8 mouse cellular contexts compared by ENCODE assay signal in genomic region chr7:99482637-99483036, GRCm38 (mm10). TPM values are rescaled to one million over a fixed set of nuclear protein-coding genes. Genes with fewer than 3 reads are reported as not detected.
A peak's percentile ranks its signal among the peaks of the same experiment; 100 is the strongest.
DNase-seq lines count a peak whose midpoint lies in the region; ATAC-seq and TF ChIP-seq lines count a peak whose summit lies in the region.

No protein-coding gene starts in this region.

- peak overlapping the region; percentile 72 for H3K9ac ChIP-seq in kidney, postnatal 0 days (ENCODE audit: low read depth, low read length)

- peak overlapping the region; percentile 72 for H3K4me3 ChIP-seq in kidney, postnatal 0 days (replicated peaks; ENCODE audit: low read depth, low read length)
- peak overlapping the region; percentile 95 for H3K4me3 ChIP-seq in embryonic facial prominence, embryonic 10.5 days

- WGBS in kidney, postnatal 0 days = under 1% methylated on average over 6 of the region's 6 CpGs
- WGBS in embryonic facial prominence, embryonic 10.5 days = 8% methylated on average over 6 of the region's 6 CpGs

- peaks cover 11% of the 10 kb centered on the region for H3K4me1 ChIP-seq in kidney, postnatal 0 days (replicated peaks; ENCODE audit: insufficient read depth, low read length)
- peaks cover 40% of the 10 kb centered on the region for H3K4me1 ChIP-seq in embryonic facial prominence, embryonic 10.5 days

- H3K4me2 ChIP-seq in kidney, postnatal 0 days (ENCODE audit: low read length) = peak overlapping the region; percentile 83

- no peaks in the 10 kb centered on the region for H3K27me3 ChIP-seq in kidney, postnatal 0 days (ENCODE audit: insufficient read depth, low read length)
- H3K27me3 ChIP-seq in embryonic facial prominence, embryonic 10.5 days (replicated peaks; ENCODE audit: low read depth, poor library complexity, severe bottlenecking) = peaks cover 10% of the 10 kb centered on the region

- H3K36me3 ChIP-seq in kidney, postnatal 0 days (ENCODE audit: insufficient read depth, low read length) = peaks cover 38% of the 10 kb centered on the region
- peaks cover 51% of the 10 kb centered on the region for H3K36me3 ChIP-seq in embryonic facial prominence, embryonic 10.5 days (replicated peaks)

- no peak for TF ChIP-seq CTCF in kidney, postnatal 0 days (IDR thresholded peaks at IDR 0.05; ENCODE audit: low read depth)

- no peak for ATAC-seq in kidney, postnatal 0 days (replicated peaks; ENCODE audit: low FRiP score, low read depth)
- no peak for ATAC-seq in monocyte, adult 5-6 weeks (replicated peaks; ENCODE audit: insufficient number of reproducible peaks, low FRiP score, low TSS enrichment, poor library complexity, severe bottlenecking)

- H3K27ac ChIP-seq in kidney, postnatal 0 days = peak overlapping the region; percentile 86
- H3K27ac ChIP-seq in embryonic facial prominence, embryonic 10.5 days (replicated peaks) = peak overlapping the region; percentile 98

- no peaks in the 10 kb centered on the region for H3K9me3 ChIP-seq in kidney, postnatal 0 days (replicated peaks; ENCODE audit: low read length)
- no peaks in the 10 kb centered on the region for H3K9me3 ChIP-seq in embryonic facial prominence, embryonic 10.5 days

- no peak for DNase-seq in kidney, postnatal 0 days (ENCODE audit: low spot score)
- no peak for DNase-seq in kidney, adult 18-20 months
- no peak for DNase-seq in embryonic facial prominence, embryonic 10.5 days (ENCODE audit: low spot score)
- DNase-seq in induced T-regulatory cell, adult 2 months (ENCODE audit: low read depth) = peak; percentile 52
- DNase-seq in natural killer cell, adult 2 months (ENCODE audit: low spot score in 2 of 2) = peak; percentile 7 to 10
- DNase-seq in layer of hippocampus, adult 11-12 months (ENCODE audit: low spot score) = no peak
- DNase-seq in right cerebral cortex, adult 2 months (ENCODE audit: low spot score in 2 of 2) = no peak

RNA-seq across cellular contexts. Expression of gene Rps3, which starts 0.9 kb away (rescaled TPM):
- polyA plus RNA-seq in kidney, postnatal 0 days (2015; fragmentation: Nextera tagmentation; extraction: Ambion mirVana) = 873 and 942 TPM in 2 replicates
- 769 and 805 TPM in 2 replicates for polyA plus RNA-seq in embryonic facial prominence, embryonic 10.5 days (2016; fragmentation: Nextera tagmentation; extraction: Ambion mirVana)
- total RNA-seq in monocyte, adult 5-6 weeks (2017) = 1,253 to 1,571 TPM (median 1,557 TPM) in 3 replicates

RNA-seq across cellular contexts. Expression of gene Klhl35, which starts 16.8 kb away (rescaled TPM):
- 0.97 and 1.3 TPM in 2 replicates for polyA plus RNA-seq in kidney, postnatal 0 days (2015; fragmentation: Nextera tagmentation; extraction: Ambion mirVana)
- polyA plus RNA-seq in embryonic facial prominence, embryonic 10.5 days (2016; fragmentation: Nextera tagmentation; extraction: Ambion mirVana) = 1.4 and 2.3 TPM in 2 replicates
- total RNA-seq in monocyte, adult 5-6 weeks (2017) = 0.49 to 1.6 TPM in 2 of 3 replicates, not detected in the other

RNA-seq across cellular contexts. Expression of gene Arrb1, which starts 52.6 kb away (rescaled TPM):
- 6.6 and 7.6 TPM in 2 replicates for polyA plus RNA-seq in kidney, postnatal 0 days (2015; fragmentation: Nextera tagmentation; extraction: Ambion mirVana)
- 12.6 and 13.7 TPM in 2 replicates for polyA plus RNA-seq in embryonic facial prominence, embryonic 10.5 days (2016; fragmentation: Nextera tagmentation; extraction: Ambion mirVana)
- 70.1 to 101 TPM (median 79.0 TPM) in 3 replicates for total RNA-seq in monocyte, adult 5-6 weeks (2017)

Comparison
In these comparisons a context has a peak if more than half of its experiments do, and no peak if none do; other contexts are left out.
1. DNase-seq: peak in induced T-regulatory cell, adult 2 months (single experiment) and natural killer cell, adult 2 months (2 of 2); none in kidney, postnatal 0 days (single experiment), kidney, adult 18-20 months (single experiment), embryonic facial prominence, embryonic 10.5 days (single experiment), layer of hippocampus, adult 11-12 months (single experiment) and right cerebral cortex, adult 2 months (0 of 2).